Mouse (Mus musculus) central nervous system, embryonic 11.5 days (tissue): Measurements from ENCODE around the gene Slc46a3. TPM values are rescaled to one million over a fixed set of nuclear protein-coding genes. Genes with fewer than 3 reads are reported as not detected.

Source experiments
- polyA plus RNA-seq: library from polyadenylated mRNA; depleted of rRNA; stranded (reverse); fragments of >200 nt; gene quantifications from 2 replicates; pipeline ENCODE4 v1.2.3, GENCODE M21; 2012; rRNA removed

Slc46a3 gene
- 1.8 and 4.9 TPM in 2 replicates for polyA plus RNA-seq

GRCm38 (mm10) chr5:147894455-147895076, at the start of gene Slc46a3:
Gene Slc46a3, minus strand, starts transcription at chr5:147894815.

GRCm38 (mm10) chr5:147860449-147861261, 34.0 kb downstream of the Slc46a3 start, which contains the start of gene Pomp:
Gene Pomp, plus strand, starts transcription at chr5:147860461.

Other genes starting within 250 kb of the Slc46a3 start
- 4.2 and 5.6 TPM in 2 replicates for gene Flt1, start 168.8 kb downstream of the Slc46a3 start, polyA plus RNA-seq
- gene Pomp, start 34.4 kb downstream of the Slc46a3 start, polyA plus RNA-seq = 211 and 297 TPM in 2 replicates
- gene Mtus2, start 62.5 kb upstream of the Slc46a3 start, polyA plus RNA-seq = 9.0 and 9.3 TPM in 2 replicates